Mouse (Mus musculus): ENCODE measurements around the gene Abcd3.

- no peak for TF ChIP-seq ZC3H11A (IDR thresholded peaks at IDR 0.05; ENCODE audit: borderline replicate concordance, low read depth, low read length)
- no peak for TF ChIP-seq MAFK (IDR thresholded peaks at IDR 0.05; ENCODE audit: insufficient read depth, low read depth, low read length)
- TF ChIP-seq ZNF384 (IDR thresholded peaks at IDR 0.05; ENCODE audit: low read depth, low read length), result no peak
Measured at GRCm38 (mm10) chr3:121825092-121825491, 10.0 kb upstream of the Abcd3 start.

Data from ES-E14 (cell line).